Mouse (Mus musculus) kidney, adult 2 months (tissue): ENCODE measurements around the gene Nlgn3. TPM values are rescaled to one million over a fixed set of nuclear protein-coding genes. Genes with fewer than 3 reads are reported as not detected.

ENCODE experiments used
- DNase-seq: peaks from one replicate; pipeline ENCODE4 v3.0.0; 2021
- H3K27ac ChIP-seq: fragments of 200-500 bp; 2 replicates; pipeline ENCODE4 v1.5.1; 2012; ENCODE audit warnings: low read depth, low read length, control low read depth, inconsistent platforms; ENCODE audit not compliant: insufficient read depth
- H3K27me3 ChIP-seq: fragments of 200-500 bp; replicated peaks from 2 replicates; pipeline ENCODE4 v1.6.1; 2012; ENCODE audit warnings: mild to moderate bottlenecking, moderate library complexity, low read length, inconsistent platforms; ENCODE audit not compliant: control insufficient read depth, insufficient read depth
- H3K36me3 ChIP-seq: fragments of 200-500 bp; 2 replicates; pipeline ENCODE4 v1.6.1; 2012; ENCODE audit warnings: mild to moderate bottlenecking, moderate library complexity, low read length, inconsistent platforms; ENCODE audit not compliant: control insufficient read depth, insufficient read depth
- H3K4me1 ChIP-seq: fragments of 200-500 bp; 2 replicates; pipeline ENCODE4 v1.6.1; 2011; ENCODE audit warnings: low read length; ENCODE audit not compliant: control insufficient read depth, insufficient read depth
- H3K4me3 ChIP-seq: fragments of 200-500 bp; 2 replicates; pipeline ENCODE4 v1.5.1; 2011; ENCODE audit warnings: mild to moderate bottlenecking, low read depth, low read length, control low read depth; ENCODE audit not compliant: insufficient read depth
- CTCF ChIP-seq: fragments of 200-500 bp; conservative IDR thresholded peaks from 2 replicates; pipeline ENCODE4 v1.5.1; 2011; ENCODE audit warnings: low read depth, mild to moderate bottlenecking, control low read depth, low read length, moderate library complexity, mixed read lengths; ENCODE audit not compliant: insufficient read depth, insufficient read length
- POLR2A ChIP-seq: fragments of 200-500 bp; IDR thresholded peaks from one replicate; pipeline ENCODE4 v1.6.1; 2011; ENCODE audit warnings: low read depth, low read length, control low read depth
- WGBS: fragments of 180-500 bp; shearing (Covaris S2); methylation state at CpG from one replicate; pipeline ENCODE4 v1.1.7; 2018; 5-methylcytosine and 5-hydroxymethylcytosine counted together
- polyA plus RNA-seq: library from polyadenylated mRNA; depleted of rRNA; stranded (reverse); fragments of >200 nt; gene quantifications from 2 replicates; pipeline ENCODE4 v1.2.3, GENCODE M21; 2012

Nlgn3 gene
- polyA plus RNA-seq, 1 experiment = 0.31 TPM

DNA sequence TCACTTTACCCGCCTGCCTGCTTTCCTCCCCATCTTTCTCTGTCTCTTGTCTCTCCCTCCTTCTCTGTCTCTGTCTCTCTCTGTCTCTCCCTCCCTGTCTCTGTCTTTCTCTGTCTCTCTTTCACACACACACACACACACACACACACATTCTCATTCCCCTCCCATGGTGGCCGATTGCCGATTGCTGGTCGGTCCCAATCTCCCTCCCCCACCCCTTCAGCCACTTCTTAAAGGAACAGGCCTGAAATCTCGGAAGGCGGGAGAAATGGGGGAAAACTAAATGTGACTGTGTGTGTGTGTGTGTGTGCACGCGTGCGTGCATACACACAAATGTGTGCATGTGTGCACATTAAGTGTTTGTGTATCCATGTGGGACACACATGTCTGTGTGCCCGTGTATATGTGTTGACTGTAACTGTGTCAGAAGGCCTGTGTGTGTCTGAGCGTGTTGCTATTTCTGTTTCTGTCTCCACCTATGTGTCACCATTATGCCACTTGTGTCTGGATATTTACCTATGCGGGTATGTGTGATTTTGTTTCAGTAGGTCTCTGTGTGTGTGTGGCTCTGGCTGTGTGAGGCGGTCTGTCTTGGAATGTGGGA is 1.6 kb downstream of the Nlgn3 start:
- Histone ChIP-seq H3K27me3 (no peaks in the 10 kb centered on the region), H3K4me3 (peak overlapping the region; percentile 23; the same call in 1 of the 2 replicates), H3K27ac (no peak overlapping the region), H3K36me3 (no peaks in the 10 kb centered on the region), H3K4me1 (no peaks in the 10 kb centered on the region)
- DNase-seq = no peak
- 33% methylated on average over 13 of the region's 13 CpGs for WGBS
- TF ChIP-seq POLR2A (no peak), CTCF (no peak)

DNA sequence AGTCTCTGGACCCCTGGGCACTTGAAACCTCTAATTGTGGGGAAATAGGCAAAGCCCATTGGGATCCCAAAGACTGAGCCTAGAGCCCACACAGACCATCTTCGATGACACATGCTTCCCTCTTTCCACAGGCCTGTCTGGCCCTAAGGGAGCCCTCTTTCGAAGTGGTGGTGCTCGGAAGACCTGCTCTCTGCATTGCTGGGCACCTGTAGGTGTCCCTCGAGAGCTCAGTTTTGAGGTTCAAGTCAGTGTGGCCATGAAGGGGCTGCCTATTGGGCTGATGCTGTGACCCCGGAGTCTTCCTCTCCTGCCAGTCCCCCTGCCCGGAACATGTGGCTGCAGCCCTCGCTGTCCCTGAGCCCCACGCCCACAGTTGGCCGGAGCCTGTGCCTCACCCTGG is 2.7 kb downstream of the Nlgn3 start:
- Histone ChIP-seq H3K4me1 (no peaks in the 10 kb centered on the region), H3K4me3 (no peak overlapping the region), H3K27ac (no peak overlapping the region), H3K27me3 (no peaks in the 10 kb centered on the region), H3K36me3 (no peaks in the 10 kb centered on the region)
- no peak for DNase-seq
- 91% methylated on average over 9 of the region's 9 CpGs for WGBS
- TF ChIP-seq CTCF = no peak
- no peak for TF ChIP-seq POLR2A

DNA sequence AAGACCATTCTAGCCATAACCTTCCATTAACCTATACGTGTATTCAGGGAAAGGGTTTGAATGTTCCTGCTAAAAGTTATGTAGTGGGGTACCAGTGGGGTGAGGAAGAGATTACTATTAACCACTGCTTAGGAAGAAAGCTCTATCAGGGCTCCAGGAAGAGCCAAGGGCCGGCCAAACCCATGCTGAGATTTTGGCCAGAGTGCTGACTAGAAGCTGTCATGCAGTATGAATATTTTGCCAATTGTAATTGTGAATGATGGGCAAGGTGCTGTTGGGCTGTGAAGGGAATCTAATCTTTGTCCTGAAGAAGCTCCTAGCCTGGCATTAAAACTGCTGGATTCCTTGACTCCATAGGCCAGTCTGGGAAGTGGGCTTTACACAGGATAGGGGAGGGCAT is 5.7 kb downstream of the Nlgn3 start:
- no peak overlapping the region for H3K4me3 ChIP-seq
- H3K4me1 ChIP-seq = no peaks in the 10 kb centered on the region
- TF ChIP-seq CTCF = no peak
- no peak for TF ChIP-seq POLR2A
- DNase-seq = no peak
- no peak overlapping the region for H3K27ac ChIP-seq
- H3K27me3 ChIP-seq = no peaks in the 10 kb centered on the region
- WGBS = 88% methylated on average over 2 of the region's 2 CpGs
- H3K36me3 ChIP-seq = no peaks in the 10 kb centered on the region

DNA sequence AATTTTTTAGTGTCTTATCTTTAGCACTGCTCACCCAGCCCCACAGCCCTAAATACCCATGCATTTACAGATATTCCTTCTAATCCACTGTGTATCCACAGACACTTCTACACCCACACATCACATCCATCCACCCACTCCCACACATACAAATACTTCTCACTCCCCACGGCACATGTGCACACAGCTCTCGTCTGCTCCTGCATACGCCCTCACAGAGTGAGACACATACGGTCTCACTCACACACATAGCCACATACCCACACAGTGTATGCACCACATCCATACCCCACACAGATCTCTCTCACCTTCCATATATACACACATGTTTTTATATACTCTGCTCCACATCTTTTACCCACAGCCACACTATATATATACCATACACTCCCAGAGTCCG is 10.3 kb downstream of the Nlgn3 start:
- DNase-seq = no peak
- Histone ChIP-seq H3K27me3 (no peaks in the 10 kb centered on the region), H3K4me1 (no peaks in the 10 kb centered on the region), H3K27ac (no peak overlapping the region), H3K4me3 (no peak overlapping the region), H3K36me3 (no peaks in the 10 kb centered on the region)
- TF ChIP-seq POLR2A = no peak
- TF ChIP-seq CTCF = no peak
- 95% methylated on average over 5 of the region's 5 CpGs for WGBS

DNA sequence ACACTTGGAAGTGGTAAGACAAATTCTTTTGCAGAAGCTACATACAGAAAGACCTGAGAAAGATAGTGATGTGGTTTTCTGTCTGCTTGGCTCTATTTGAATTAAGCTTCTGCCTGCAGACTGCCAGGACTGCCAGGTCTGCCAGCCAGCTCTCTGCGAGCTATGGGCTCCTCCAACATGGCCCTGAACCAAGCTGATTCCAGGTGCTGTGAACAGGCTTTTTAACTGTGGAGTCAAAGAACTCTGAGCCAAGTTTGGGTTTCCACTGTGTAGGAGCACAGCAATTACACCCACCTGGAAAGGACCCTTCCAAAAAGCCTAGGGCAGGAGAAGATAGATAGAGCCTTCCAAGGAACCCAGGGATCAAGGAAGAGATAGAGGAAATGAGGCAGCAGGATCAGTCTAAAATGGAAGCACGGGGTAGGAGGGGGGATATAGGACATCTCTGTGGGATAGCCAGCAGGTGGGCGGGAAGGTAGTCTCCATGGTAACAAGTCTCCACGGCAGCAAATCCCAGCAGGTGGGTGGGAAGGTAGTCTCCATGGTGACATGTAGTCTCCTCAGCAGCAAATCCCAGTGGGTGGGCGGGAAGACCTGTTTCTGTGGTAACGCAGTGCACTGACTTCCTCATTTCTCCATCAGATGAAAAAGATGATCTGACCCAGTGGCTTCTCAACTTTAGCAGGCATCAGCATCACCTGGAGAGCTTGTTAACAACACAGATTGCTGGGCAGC is 14.8 kb downstream of the Nlgn3 start:
- 60% methylated on average over 6 of the region's 6 CpGs for WGBS
- DNase-seq = no peak
- TF ChIP-seq CTCF (no peak), POLR2A (no peak)

DNA sequence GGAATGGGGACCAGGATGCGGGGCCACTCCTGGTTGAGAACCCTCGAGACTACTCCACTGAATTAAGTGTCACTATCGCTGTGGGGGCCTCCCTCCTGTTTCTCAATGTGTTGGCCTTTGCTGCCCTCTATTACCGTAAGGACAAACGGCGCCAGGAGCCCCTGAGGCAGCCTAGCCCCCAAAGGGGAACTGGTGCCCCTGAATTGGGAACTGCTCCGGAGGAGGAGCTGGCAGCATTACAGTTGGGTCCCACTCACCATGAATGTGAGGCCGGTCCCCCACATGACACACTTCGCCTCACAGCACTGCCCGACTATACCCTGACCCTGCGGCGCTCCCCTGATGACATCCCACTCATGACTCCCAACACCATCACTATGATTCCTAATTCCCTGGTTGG is 20.8 kb downstream of the Nlgn3 start:
- H3K27me3 ChIP-seq = no peaks in the 10 kb centered on the region
- H3K4me3 ChIP-seq = no peak overlapping the region
- 90% methylated on average over 12 of the region's 12 CpGs for WGBS
- no peak overlapping the region for H3K27ac ChIP-seq
- H3K36me3 ChIP-seq = no peaks in the 10 kb centered on the region
- H3K4me1 ChIP-seq = no peaks in the 10 kb centered on the region
- DNase-seq = no peak
- no peak for TF ChIP-seq POLR2A
- no peak for TF ChIP-seq CTCF

More for the DNA sequence above, 14.8 kb downstream of the Nlgn3 start:
- no peak overlapping the region for H3K27ac ChIP-seq
- no peaks in the 10 kb centered on the region for H3K4me1 ChIP-seq
- H3K4me3 ChIP-seq = no peak overlapping the region
- no peaks in the 10 kb centered on the region for H3K27me3 ChIP-seq
- no peaks in the 10 kb centered on the region for H3K36me3 ChIP-seq
